ENCODE assay signal across 19 mouse cellular contexts in the genomic region with DNA sequence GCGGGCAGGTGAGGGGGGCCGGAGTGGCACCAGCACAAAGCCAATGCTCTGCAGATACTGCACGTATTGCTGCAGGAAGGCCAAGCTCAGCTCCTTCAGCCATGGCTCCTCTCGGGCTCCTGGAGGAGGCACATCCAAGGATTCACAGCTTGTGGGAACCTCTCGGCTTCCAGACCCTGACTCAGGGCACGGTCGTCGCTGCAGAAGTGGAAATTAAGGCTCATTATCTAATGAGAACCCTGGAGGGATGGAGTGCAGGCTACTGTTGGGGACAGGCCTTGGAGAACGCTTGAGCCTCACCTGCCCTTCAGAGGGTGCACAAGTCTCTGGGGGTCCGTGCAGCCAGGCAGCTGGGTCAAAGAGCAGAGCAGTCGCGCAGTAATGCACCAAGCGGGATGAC. TPM values are rescaled to one million over a fixed set of nuclear protein-coding genes. Genes with fewer than 3 reads are reported as not detected.
A peak's percentile ranks its signal among the peaks of the same experiment; 100 is the strongest.
DNase-seq lines count a peak whose midpoint lies in the region; ATAC-seq lines count a peak whose summit lies in the region.
"Had no signal": no experiment of that assay in that cellular context is flagged by ENCODE, and none has a peak within 500 bp of the region (broad histone marks: within the 10 kb centered on the region; RNA-seq: fewer than 3 reads in every experiment).

No protein-coding gene starts in this region.

- H3K9ac ChIP-seq in midbrain, embryonic 11.5 days (ENCODE audit: low read length), result no peak overlapping the region
- no peak overlapping the region for H3K9ac ChIP-seq in midbrain, embryonic 14.5 days (replicated peaks; ENCODE audit: low read length)

- H3K27ac ChIP-seq in midbrain, embryonic 11.5 days (ENCODE audit: low read depth, low read length), result no peak overlapping the region
- no peak overlapping the region for H3K27ac ChIP-seq in midbrain, embryonic 14.5 days (replicated peaks; ENCODE audit: low read depth, low read length)

- no peaks in the 10 kb centered on the region for H3K27me3 ChIP-seq in midbrain, embryonic 11.5 days (ENCODE audit: control insufficient read depth, insufficient read depth, low read length)
- no peaks in the 10 kb centered on the region for H3K27me3 ChIP-seq in midbrain, embryonic 14.5 days (ENCODE audit: control insufficient read depth, insufficient read depth, low read length)
- H3K27me3 ChIP-seq: CH12.LX, Patski had no signal

- no peak overlapping the region for H3K4me3 ChIP-seq in midbrain, embryonic 11.5 days (ENCODE audit: low read depth, low read length)
- no peak overlapping the region for H3K4me3 ChIP-seq in midbrain, embryonic 14.5 days (replicated peaks; ENCODE audit: low read depth, low read length)

- H3K36me3 ChIP-seq in midbrain, embryonic 11.5 days (ENCODE audit: control insufficient read depth, insufficient read depth, low read length), result peaks cover 40% of the 10 kb centered on the region
- H3K36me3 ChIP-seq in midbrain, embryonic 14.5 days (ENCODE audit: control insufficient read depth, insufficient read depth, low read length), result peaks cover 96% of the 10 kb centered on the region

- H3K4me1 ChIP-seq in midbrain, embryonic 11.5 days (ENCODE audit: control insufficient read depth, insufficient read depth, low read length), result no peaks in the 10 kb centered on the region
- no peaks in the 10 kb centered on the region for H3K4me1 ChIP-seq in midbrain, embryonic 14.5 days (ENCODE audit: control insufficient read depth, insufficient read depth, low read length)

- H3K4me2 ChIP-seq in midbrain, embryonic 11.5 days, result no peak overlapping the region
- no peak overlapping the region for H3K4me2 ChIP-seq in midbrain, embryonic 14.5 days (ENCODE audit: low read length)

- WGBS in midbrain, embryonic 11.5 days, result 93% methylated on average over 13 of the region's 13 CpGs
- WGBS in midbrain, embryonic 14.5 days, result 93% methylated on average over 13 of the region's 13 CpGs

- peak; percentile 2 for DNase-seq in gastrocnemius, postnatal 14 days
- no peak for DNase-seq in gastrocnemius, adult 18-20 months (ENCODE audit: low spot score)
- DNase-seq in midbrain, embryonic 11.5 days (ENCODE audit: low spot score, missing footprints), result peak; percentile 59
- no peak for DNase-seq in midbrain, embryonic 14.5 days
- DNase-seq: adrenal gland, adult 2 months; adrenal gland, adult 8-10 months; adrenal gland, postnatal 10 days; adrenal gland, postnatal 14 days; adrenal gland, postnatal 25 days; adrenal gland, postnatal 36 days; B cell, adult 2 months; cerebellum, adult 11 months; cerebellum, adult 11-12 months; cerebellum, adult 18-20 months had no signal

- no peaks in the 10 kb centered on the region for H3K9me3 ChIP-seq in midbrain, embryonic 11.5 days (ENCODE audit: control insufficient read depth, low read length)
- no peaks in the 10 kb centered on the region for H3K9me3 ChIP-seq in midbrain, embryonic 14.5 days (ENCODE audit: control insufficient read depth, low read length)
- H3K9me3 ChIP-seq: G1E had no signal

- intact Hi-C loops in gastrocnemius, postnatal 14 days (cut with DNase I; ENCODE audit: low total_unique reads), result no loop called here

- no peak for ATAC-seq in midbrain, embryonic 11.5 days (ENCODE audit: low FRiP score)
- no peak for ATAC-seq in midbrain, embryonic 14.5 days (ENCODE audit: low FRiP score, low TSS enrichment)
- ATAC-seq: activated CD4-positive, CD25-positive, alpha-beta regulatory T cell, adult 4 months; CD4-positive, CD25-positive, alpha-beta regulatory T cell, adult 4 months; Patski had no signal

RNA-seq across cellular contexts. Expression of a gene that starts 37.3 kb away (rescaled TPM):
- total RNA-seq in gastrocnemius, postnatal 14 days (2021), result 1 to 10 TPM; 5.6 to 7.1 TPM
- total RNA-seq in gastrocnemius, adult 18-20 months (2021), result 1 to 10 TPM; 4.6 to 5.6 TPM
- polyA plus RNA-seq in midbrain, embryonic 11.5 days (2014; fragmentation: Nextera tagmentation; extraction: Ambion mirVana), result 7.8 and 8.2 TPM in 2 replicates
- 13.2 and 14.7 TPM in 2 replicates for polyA plus RNA-seq in midbrain, embryonic 14.5 days (2014; fragmentation: Nextera tagmentation; extraction: Ambion mirVana)

RNA-seq across cellular contexts. Expression of a gene that starts 37.3 kb away (rescaled TPM):
- total RNA-seq in gastrocnemius, postnatal 14 days (2021), result 10 to 100 TPM; 37.6 to 38.3 TPM
- 10 to 100 TPM; 38.6 to 39.2 TPM for total RNA-seq in gastrocnemius, adult 18-20 months (2021)
- 166 and 176 TPM in 2 replicates for polyA plus RNA-seq in midbrain, embryonic 11.5 days (2014; fragmentation: Nextera tagmentation; extraction: Ambion mirVana)
- polyA plus RNA-seq in midbrain, embryonic 14.5 days (2014; fragmentation: Nextera tagmentation; extraction: Ambion mirVana), result 89.6 and 109 TPM in 2 replicates

RNA-seq across cellular contexts. Expression of a gene that starts 56.1 kb away (rescaled TPM):
- 10 to 100 TPM; 13.9 to 18.8 TPM for total RNA-seq in gastrocnemius, postnatal 14 days (2021)
- total RNA-seq in gastrocnemius, adult 18-20 months (2021), result 1 to 10 TPM; 5.0 to 6.9 TPM
- polyA plus RNA-seq in midbrain, embryonic 11.5 days (2014; fragmentation: Nextera tagmentation; extraction: Ambion mirVana), result 35.6 and 36.9 TPM in 2 replicates
- polyA plus RNA-seq in midbrain, embryonic 14.5 days (2014; fragmentation: Nextera tagmentation; extraction: Ambion mirVana), result 14.0 and 25.0 TPM in 2 replicates

Comparison
In these comparisons a context has a peak if more than half of its experiments do, and no peak if none do; other contexts are left out.
1. DNase-seq: peak in gastrocnemius, postnatal 14 days (single experiment) and midbrain, embryonic 11.5 days (single experiment); none in gastrocnemius, adult 18-20 months (single experiment) and midbrain, embryonic 14.5 days (single experiment).